Mouse (Mus musculus) spleen, adult 2 months (tissue): ENCODE data around the gene Gm49661. TPM values are rescaled to one million over a fixed set of nuclear protein-coding genes. Genes with fewer than 3 reads are reported as not detected.

Source experiments
- DNase-seq, 2 experiments: peaks; one replicate each; pipeline versions ENCODE4 v3.0.0 to v3.0.0-alpha.2; 2012 to 2021; ENCODE audit warnings: low spot score in 2 of 2, low read depth in 1 of 2
- H3K27ac ChIP-seq: fragments of 200-500 bp; 2 replicates; pipeline ENCODE4 v1.5.1; 2012; ENCODE audit warnings: low read length, inconsistent platforms; ENCODE audit not compliant: insufficient read depth
- H3K27me3 ChIP-seq: fragments of 200-500 bp; 2 replicates; pipeline ENCODE4 v1.6.1; 2012; ENCODE audit warnings: mild to moderate bottlenecking, moderate library complexity, low read length, inconsistent platforms; ENCODE audit not compliant: control insufficient read depth, insufficient read depth
- H3K36me3 ChIP-seq: fragments of 200-500 bp; 2 replicates; pipeline ENCODE4 v1.6.1; 2012; ENCODE audit warnings: mild to moderate bottlenecking, low read length, inconsistent platforms; ENCODE audit not compliant: control insufficient read depth, insufficient read depth
- H3K4me1 ChIP-seq: fragments of 200-500 bp; 2 replicates; pipeline ENCODE4 v1.6.1; 2011; ENCODE audit warnings: inconsistent platforms; ENCODE audit not compliant: control insufficient read depth, insufficient read depth, insufficient read length
- H3K4me3 ChIP-seq: fragments of 200-500 bp; 2 replicates; pipeline ENCODE4 v1.5.1; 2011; ENCODE audit warnings: mild to moderate bottlenecking, inconsistent platforms; ENCODE audit not compliant: insufficient read depth, insufficient read length; ENCODE audit errors: extremely low read depth
- CTCF ChIP-seq: fragments of 200-500 bp; IDR thresholded peaks from 2 replicates; pipeline ENCODE4 v1.5.1; 2011; ENCODE audit warnings: mild to moderate bottlenecking, inconsistent platforms; ENCODE audit not compliant: insufficient read depth, insufficient read length, insufficient replicate concordance; ENCODE audit errors: extremely low read depth
- POLR2A ChIP-seq: fragments of 200-500 bp; IDR thresholded peaks from 2 replicates; pipeline ENCODE4 v1.6.1; 2011; ENCODE audit warnings: low read depth, low read length, inconsistent platforms
- WGBS: fragments of 180-500 bp; shearing (Covaris S2); methylation state at CpG from one replicate; pipeline ENCODE4 v1.1.7; 2018; 5-methylcytosine and 5-hydroxymethylcytosine counted together
- polyA plus RNA-seq: library from polyadenylated mRNA; depleted of rRNA; stranded (reverse); fragments of >200 nt; gene quantifications from 2 replicates; pipeline ENCODE4 v1.2.3, GENCODE M21; 2012

The Gm49661 gene
- polyA plus RNA-seq, 1 experiment, result not detected

GRCm38 (mm10) chr8:84934860-84935259 lies 34.4 kb downstream of the Gm49661 start:
- Histone ChIP-seq H3K27me3 (peaks cover 14% of the 10 kb centered on the region), H3K27ac (no peak overlapping the region), H3K4me3 (no peak overlapping the region), H3K4me1 (peaks cover 8% of the 10 kb centered on the region; the same call in 1 of the 2 replicates), H3K36me3 (no peaks in the 10 kb centered on the region)
- TF ChIP-seq CTCF, result no peak
- TF ChIP-seq POLR2A, result no peak
- DNase-seq, result no peak
- 4% methylated on average over 15 of the region's 15 CpGs for WGBS

- Histone ChIP-seq H3K4me1 (peaks cover 11% of the 10 kb centered on the region; the same call in 1 of the 2 replicates), H3K27ac (no peak overlapping the region), H3K27me3 (peaks cover 16% of the 10 kb centered on the region), H3K36me3 (no peaks in the 10 kb centered on the region), H3K4me3 (no peak overlapping the region)
- no peak for DNase-seq
- 70% methylated on average over 16 of the region's 16 CpGs for WGBS
- no peak for TF ChIP-seq POLR2A
- TF ChIP-seq CTCF, result no peak
Observed at GRCm38 (mm10) chr8:84933767-84934559, 35.3 kb downstream of the Gm49661 start.

- Histone ChIP-seq H3K36me3 (no peaks in the 10 kb centered on the region), H3K4me3 (no peak overlapping the region), H3K27ac (no peak overlapping the region), H3K4me1 (peaks cover 6% of the 10 kb centered on the region; the same call in 1 of the 2 replicates), H3K27me3 (peaks cover 8% of the 10 kb centered on the region)
- TF ChIP-seq CTCF (no peak), POLR2A (no peak)
- 91% methylated on average over 13 of the region's 13 CpGs for WGBS
- no peak for DNase-seq
Observed at GRCm38 (mm10) chr8:84930582-84930981, 38.7 kb downstream of the Gm49661 start.

- H3K27me3 ChIP-seq, result peaks cover 4% of the 10 kb centered on the region
- peak in 1 of 2 experiments; percentile 60 for DNase-seq
- WGBS, result 7% methylated on average over 52 of the region's 52 CpGs
- TF ChIP-seq CTCF (peak; percentile 82), POLR2A (no peak)
- peaks cover 6% of the 10 kb centered on the region; the same call in 1 of the 2 replicates for H3K4me1 ChIP-seq
- H3K4me3 ChIP-seq, result no peak overlapping the region
- H3K36me3 ChIP-seq, result no peaks in the 10 kb centered on the region
- no peak overlapping the region for H3K27ac ChIP-seq
Observed at GRCm38 (mm10) chr8:84928456-84929306, 40.6 kb downstream of the Gm49661 start.

- Histone ChIP-seq H3K36me3 (no peaks in the 10 kb centered on the region), H3K27me3 (peaks cover 4% of the 10 kb centered on the region), H3K27ac (no peak overlapping the region), H3K4me1 (peaks cover 6% of the 10 kb centered on the region; the same call in 1 of the 2 replicates), H3K4me3 (no peak overlapping the region)
- no peak for DNase-seq
- TF ChIP-seq POLR2A (no peak), CTCF (no peak)
- 73% methylated on average over 1 of the region's 1 CpGs for whole genome bisulfite sequencing
Observed at GRCm38 (mm10) chr8:84927513-84927912, 41.7 kb downstream of the Gm49661 start.

GRCm38 (mm10) chr8:84925557-84925956 lies 43.7 kb downstream of the Gm49661 start:
- Histone ChIP-seq H3K4me1 (peaks cover 6% of the 10 kb centered on the region; the same call in 1 of the 2 replicates), H3K36me3 (no peaks in the 10 kb centered on the region), H3K4me3 (no peak overlapping the region), H3K27ac (no peak overlapping the region), H3K27me3 (peaks cover 4% of the 10 kb centered on the region)
- TF ChIP-seq POLR2A, result no peak
- no peak for TF ChIP-seq CTCF
- DNase-seq, result no peak
- WGBS, result 42% methylated on average over 7 of the region's 7 CpGs

GRCm38 (mm10) chr8:84921596-84921995 lies 47.6 kb downstream of the Gm49661 start:
- 83% methylated on average over 2 of the region's 2 CpGs for WGBS
- no peak for TF ChIP-seq CTCF
- no peak for TF ChIP-seq POLR2A

More at GRCm38 (mm10) chr8:84921596-84921995, 47.6 kb downstream of the Gm49661 start:
- Histone ChIP-seq H3K4me3 (no peak overlapping the region), H3K27ac (no peak overlapping the region), H3K4me1 (no peaks in the 10 kb centered on the region), H3K36me3 (peaks cover under 1% of the 10 kb centered on the region; the same call in 1 of the 2 replicates), H3K27me3 (no peaks in the 10 kb centered on the region)
- no peak for DNase-seq
